Mouse (Mus musculus) liver, adult 2 months (tissue): ENCODE measurements around the gene Zmynd11.

Source experiments
- CTCF ChIP-seq: fragments of 200-500 bp; IDR thresholded peaks from 2 replicates; pipeline ENCODE4 v1.5.1; 2011; ENCODE audit warnings: low read depth, low read length, control low read depth
- POLR2A ChIP-seq: fragments of 200-500 bp; IDR thresholded peaks from 2 replicates; pipeline ENCODE4 v1.6.1; 2011; ENCODE audit warnings: low read length, control low read depth; ENCODE audit not compliant: insufficient read depth; ENCODE audit errors: extremely low read depth

DNA sequence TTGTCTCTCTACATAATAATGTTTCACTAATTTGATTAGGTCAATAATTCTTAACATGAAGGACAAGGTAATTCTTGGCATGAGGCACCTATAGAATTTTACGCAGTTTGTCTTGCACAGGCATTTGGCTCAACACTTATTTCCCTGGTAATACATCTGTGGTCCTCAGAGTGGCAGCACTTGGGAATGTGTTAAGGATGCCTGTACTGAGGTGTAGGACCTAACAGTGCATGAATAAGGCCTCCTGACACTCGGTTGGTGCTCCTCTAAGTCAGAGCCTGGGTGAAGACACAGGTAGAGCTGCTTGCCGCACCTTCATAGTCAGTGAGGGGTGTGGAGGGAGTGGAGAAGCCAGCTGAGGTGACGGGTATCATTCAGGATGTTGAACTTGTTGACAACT, 81.8 kb downstream of the Zmynd11 start:
- TF ChIP-seq CTCF (no peak), POLR2A (no peak)
